Mouse (Mus musculus) cerebellum, adult 2 months (tissue): ENCODE data around the gene Nell1.

ENCODE experiments used
- CTCF ChIP-seq: fragments of 200-500 bp; IDR thresholded peaks from 2 replicates; pipeline ENCODE4 v1.5.1; 2011; ENCODE audit warnings: low read depth, mild to moderate bottlenecking, control low read depth, low read length, moderate library complexity, borderline replicate concordance; ENCODE audit not compliant: insufficient read depth
- POLR2A ChIP-seq: fragments of 200-500 bp; IDR thresholded peaks from 2 replicates; pipeline ENCODE4 v1.6.1; 2011; ENCODE audit warnings: low read length, control low read depth, borderline replicate concordance; ENCODE audit not compliant: insufficient read depth

GRCm38 (mm10) chr7:50195080-50195611 lies 220.5 kb downstream of the Nell1 start:
- TF ChIP-seq CTCF (no peak), POLR2A (no peak)
